Mouse (Mus musculus): ENCODE measurements around the gene Cdc27. TPM values are rescaled to one million over a fixed set of nuclear protein-coding genes. Genes with fewer than 3 reads are reported as not detected.
"Not testable (repeated sequence)": the region's sequence is repeated elsewhere in the genome, so short reads cannot be mapped to it uniquely, and the experiment has no call there.

The Cdc27 gene
- polyA plus RNA-seq, 1 experiment from 2014 or later: 33.7 TPM

DNA sequence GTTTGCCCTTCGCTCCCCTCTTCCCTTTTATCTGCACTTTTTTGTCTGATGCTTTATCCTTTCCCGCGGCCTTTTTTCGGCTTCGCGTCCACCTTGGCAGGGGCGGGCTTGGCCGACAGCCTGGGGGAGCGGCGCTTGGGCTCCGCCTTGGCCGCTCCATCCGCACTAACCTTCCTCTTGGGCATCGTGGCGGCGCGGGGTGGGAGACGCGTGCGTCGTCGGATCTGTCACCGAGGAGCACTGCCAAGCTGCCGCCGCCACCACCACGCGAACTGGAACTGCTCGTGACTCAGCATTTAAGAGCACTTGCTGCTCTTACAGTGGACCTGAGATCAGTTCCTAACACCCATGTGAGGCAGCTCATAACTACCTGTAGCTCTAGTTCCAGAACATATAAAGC is 21.0 kb upstream of the Cdc27 start:
- peak; percentile 31 for DNase-seq (ENCODE audit: low spot score)

GRCm38 (mm10) chr11:104570515-104570914 is 20.1 kb upstream of the Cdc27 start:
- DNase-seq (ENCODE audit: low spot score): not testable (repeated sequence)

GRCm38 (mm10) chr11:104568326-104568725 is 17.9 kb upstream of the Cdc27 start:
- DNase-seq (ENCODE audit: low spot score): no peak

- DNase-seq (ENCODE audit: low spot score): no peak
Observed at GRCm38 (mm10) chr11:104567736-104568135, 17.3 kb upstream of the Cdc27 start.

DNA sequence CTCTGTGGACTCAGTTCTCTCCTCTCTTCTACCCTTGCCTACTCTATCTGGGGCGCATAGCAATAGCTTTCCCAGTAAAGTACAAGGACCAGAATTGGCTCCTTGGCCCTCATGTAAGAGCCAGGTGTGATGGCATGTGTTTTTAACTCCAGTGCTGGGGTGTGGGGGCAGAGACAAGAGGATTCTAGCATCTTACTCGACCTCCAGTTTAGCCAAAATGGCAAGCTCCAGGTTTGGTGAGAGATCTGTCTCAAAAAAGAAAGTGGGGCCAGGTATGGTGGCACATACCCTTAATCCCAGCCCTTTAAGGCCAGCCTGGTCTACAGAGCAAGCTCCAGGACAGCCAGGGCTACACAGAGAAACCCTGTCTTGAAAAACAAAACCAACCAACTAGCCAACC is 16.4 kb upstream of the Cdc27 start:
- DNase-seq (ENCODE audit: low spot score): no peak

- no peak for DNase-seq (ENCODE audit: low spot score)
Observed at GRCm38 (mm10) chr11:104566097-104566496, 15.7 kb upstream of the Cdc27 start.

- no peak for DNase-seq (ENCODE audit: low spot score)
Observed at GRCm38 (mm10) chr11:104565172-104565571, 14.8 kb upstream of the Cdc27 start.

DNA sequence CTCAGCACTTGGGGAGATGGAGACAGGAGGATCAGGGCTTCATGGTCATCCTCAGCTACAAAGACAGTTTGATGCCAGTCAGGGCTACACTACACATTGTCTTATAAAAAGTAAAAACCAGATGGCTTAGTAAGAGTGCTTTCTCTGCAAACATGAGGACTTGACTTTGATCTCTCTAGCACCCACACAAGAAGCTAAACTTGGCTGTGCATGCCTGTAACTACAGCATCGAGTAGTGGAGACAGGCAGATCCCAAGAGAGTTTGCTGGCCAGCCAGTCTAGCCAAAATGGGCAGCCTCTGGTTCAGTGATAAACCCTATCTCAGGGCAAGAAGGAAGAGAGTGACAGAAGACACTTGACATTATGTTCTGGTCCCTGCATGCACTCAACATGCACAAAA is 13.1 kb upstream of the Cdc27 start:
- DNase-seq (ENCODE audit: low spot score): no peak

GRCm38 (mm10) chr11:104560971-104561370 is 10.6 kb upstream of the Cdc27 start:
- no peak for DNase-seq (ENCODE audit: low spot score)

DNA sequence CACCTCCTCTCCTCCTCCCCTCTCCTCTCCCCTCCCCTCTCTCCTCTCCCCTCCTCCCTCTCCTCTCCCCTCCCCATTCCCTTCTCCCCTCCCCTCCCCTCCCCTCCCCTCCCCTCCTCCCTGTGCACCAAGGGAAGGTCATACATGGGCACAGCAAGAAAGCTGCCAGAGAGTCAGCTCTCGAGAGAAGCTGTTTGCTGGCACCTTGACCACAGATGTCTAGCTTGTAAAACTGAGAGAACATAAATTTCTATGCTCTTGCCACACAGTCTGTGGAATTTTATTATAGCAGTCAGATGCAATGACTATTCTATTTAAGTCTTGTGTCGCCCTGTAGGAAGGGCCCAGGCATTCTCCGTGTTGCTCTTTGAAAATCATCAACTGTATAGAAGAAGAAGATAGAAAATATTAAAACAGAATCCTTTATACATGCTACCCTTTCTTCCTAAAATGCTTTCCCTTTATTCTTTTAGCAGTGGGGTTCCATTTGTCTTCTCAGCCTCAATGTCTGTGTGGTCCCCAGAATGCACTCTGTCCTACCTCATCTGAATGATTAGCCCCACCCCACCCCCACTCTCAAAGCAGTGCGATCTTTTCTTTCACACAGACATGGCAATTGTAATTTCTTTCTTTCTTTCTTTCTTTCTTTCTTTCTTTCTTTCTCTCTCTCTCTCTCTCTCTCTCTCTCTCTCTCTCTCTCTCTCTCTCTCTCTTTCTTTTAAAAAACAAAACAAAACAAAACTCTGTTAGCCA is 8.4 kb upstream of the Cdc27 start:
- DNase-seq (ENCODE audit: low spot score): no peak

GRCm38 (mm10) chr11:104558065-104558464 is 7.6 kb upstream of the Cdc27 start:
- DNase-seq (ENCODE audit: low spot score): no peak

DNA sequence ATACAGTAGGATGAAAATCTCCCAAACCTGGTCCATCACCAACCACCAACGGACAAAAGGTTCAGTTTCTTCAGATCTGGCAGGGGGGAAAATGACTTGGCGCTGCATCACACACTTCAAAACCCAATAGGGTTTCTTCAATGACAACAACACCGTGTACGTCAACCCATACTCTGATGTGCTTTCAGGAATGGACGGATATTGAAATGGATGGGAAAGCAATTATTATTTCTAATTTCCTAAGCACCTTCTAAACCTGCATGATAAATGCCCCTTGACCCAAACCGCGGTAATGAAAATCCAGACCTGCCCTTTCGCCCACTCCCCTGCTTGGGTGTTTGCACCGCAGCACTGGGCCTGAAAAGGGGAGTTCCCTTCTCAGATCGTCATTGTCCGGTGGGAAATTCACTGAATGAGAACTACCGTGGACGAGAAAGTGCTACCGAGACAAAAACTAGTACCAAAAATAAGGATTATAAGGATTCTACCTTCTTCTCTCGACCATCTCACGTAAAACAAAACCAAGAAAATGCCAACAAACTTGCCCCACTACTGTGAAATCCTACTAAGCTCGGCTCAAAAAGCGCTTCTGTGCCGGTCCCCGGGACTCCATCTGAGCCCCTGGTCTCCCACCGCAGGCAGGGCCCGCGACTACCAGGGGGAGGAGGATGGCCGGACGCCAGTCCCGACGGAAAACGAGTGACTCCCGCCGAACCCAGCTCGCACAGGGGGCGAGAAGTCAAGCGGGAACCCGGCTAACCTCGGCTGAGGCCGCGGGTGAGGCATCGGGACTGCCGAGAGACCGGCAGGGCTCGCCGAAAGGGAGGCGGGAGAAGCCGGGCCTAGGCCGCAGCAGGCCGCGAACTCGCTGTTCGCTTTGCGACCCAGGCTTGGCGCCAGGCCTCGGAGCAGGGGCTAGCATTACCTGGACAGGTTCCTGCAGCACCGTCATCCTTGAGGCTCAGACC is 698 bp downstream of the Cdc27 start:
- peak; percentile 42 for DNase-seq (ENCODE audit: low spot score)

DNA sequence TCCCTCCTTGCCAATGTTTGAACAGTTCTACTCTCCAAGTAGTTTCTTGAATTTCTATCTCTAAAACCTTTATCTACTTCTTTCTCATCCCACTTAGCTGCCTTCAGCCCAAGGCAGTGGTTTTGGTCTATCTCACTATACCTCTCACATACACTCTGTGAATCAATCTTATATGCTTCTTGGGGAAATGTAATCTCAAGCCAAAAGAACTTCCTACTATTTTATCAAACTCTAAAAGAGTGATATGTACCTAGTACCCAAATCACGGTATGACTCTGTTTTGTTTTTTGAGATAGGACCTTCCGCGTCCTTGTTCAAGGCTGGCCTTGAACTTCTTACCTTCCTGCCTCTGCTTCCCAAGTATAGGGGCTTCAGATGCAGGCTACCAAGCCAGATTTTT is 2.9 kb downstream of the Cdc27 start:
- no peak for DNase-seq (ENCODE audit: low spot score)

DNA sequence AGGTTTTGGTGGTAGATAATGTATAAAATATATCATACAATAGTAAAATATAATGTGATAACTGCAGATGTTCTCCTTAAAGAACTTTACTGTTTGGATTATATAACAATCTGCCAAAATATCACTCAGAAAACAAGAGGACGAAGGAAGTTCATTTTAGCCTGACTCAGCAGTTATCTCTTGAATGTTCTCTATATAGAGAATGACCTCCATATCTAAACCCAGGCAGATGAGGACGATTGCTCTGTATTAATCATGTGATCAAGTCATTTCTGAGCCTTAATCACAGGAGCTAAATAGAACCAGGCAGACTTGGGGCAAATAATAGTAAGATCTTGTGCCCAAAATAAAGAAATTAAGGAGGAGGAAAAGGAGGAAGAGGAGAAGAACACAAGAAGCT is 5.9 kb downstream of the Cdc27 start:
- DNase-seq (ENCODE audit: low spot score): no peak

DNA sequence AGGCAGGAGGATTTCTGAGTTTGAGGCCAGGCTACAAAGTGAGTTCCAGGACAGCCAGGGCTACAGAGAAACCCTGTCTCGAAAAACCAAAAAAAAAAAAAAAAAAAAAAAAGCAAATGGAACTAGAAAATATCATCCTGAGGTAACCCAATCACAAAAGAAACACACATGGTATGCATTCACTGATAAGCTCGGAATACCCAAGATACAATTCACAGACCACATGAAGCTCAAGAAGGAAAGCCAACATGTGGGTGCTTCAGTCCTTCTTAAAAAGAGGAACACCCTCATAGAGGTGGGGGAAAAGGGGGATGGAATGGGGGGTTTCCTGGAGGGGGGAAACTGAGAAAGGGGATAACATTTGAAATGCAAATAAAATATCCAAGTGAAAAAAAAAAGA is 7.1 kb downstream of the Cdc27 start:
- DNase-seq (ENCODE audit: low spot score): not testable (repeated sequence)

GRCm38 (mm10) chr11:104539811-104540210 is 10.6 kb downstream of the Cdc27 start:
- no peak for DNase-seq (ENCODE audit: low spot score)

DNA sequence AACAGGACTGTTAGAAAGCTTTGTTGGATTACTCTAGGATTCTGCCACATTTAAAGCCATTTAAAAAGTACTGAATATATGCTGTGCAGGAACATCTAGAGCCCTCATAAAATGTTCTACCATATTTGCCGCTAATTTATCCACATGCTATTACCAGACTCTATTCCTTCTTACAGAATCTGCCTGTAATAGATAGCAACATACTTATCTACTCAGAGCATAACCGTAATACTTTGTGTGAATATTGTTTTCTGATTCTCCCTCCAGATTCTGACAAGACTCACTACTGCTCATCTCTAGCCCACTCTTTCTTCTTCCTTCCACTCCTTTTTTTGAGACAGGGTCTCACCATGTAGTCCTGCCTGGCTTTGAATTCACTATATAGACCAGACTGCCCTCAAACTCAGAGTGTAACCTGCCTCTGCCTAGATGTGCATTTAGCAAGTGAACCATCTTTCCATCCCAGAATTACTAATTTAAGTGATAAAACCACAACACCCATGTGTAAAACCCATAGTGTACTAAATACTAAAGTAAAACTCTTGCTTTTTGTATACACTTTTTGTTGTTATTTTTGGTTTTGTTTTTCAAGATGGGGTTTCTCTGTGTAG is 12.4 kb downstream of the Cdc27 start:
- no peak for DNase-seq (ENCODE audit: low spot score)

- DNase-seq (ENCODE audit: low spot score): no peak
Observed at GRCm38 (mm10) chr11:104536843-104537242, 13.6 kb downstream of the Cdc27 start.

GRCm38 (mm10) chr11:104525935-104526334 is 24.5 kb downstream of the Cdc27 start:
- DNase-seq (ENCODE audit: low spot score): no peak

DNA sequence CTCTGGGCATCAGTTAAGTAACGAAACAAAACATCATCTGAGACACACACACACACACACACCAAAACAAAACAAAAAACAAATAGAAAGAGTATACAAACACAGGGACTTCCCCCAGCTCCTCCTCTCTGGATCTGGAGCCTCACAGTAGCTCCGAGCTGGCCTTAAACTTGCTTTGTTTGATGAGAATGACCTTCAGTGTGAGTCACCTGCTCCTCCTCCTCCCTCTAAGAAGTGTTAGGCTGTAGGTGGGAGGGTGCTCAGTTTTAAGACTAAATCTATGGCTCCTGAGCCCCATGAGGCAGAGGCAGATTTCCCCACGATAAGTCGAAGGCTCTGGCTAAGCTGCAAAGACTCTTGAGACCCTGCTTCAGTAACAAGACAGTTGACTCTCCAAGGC is 38.0 kb downstream of the Cdc27 start:
- DNase-seq (ENCODE audit: low spot score): no peak

GRCm38 (mm10) chr11:104510606-104511005 is 39.8 kb downstream of the Cdc27 start:
- DNase-seq (ENCODE audit: low spot score): peak; percentile 43

DNA sequence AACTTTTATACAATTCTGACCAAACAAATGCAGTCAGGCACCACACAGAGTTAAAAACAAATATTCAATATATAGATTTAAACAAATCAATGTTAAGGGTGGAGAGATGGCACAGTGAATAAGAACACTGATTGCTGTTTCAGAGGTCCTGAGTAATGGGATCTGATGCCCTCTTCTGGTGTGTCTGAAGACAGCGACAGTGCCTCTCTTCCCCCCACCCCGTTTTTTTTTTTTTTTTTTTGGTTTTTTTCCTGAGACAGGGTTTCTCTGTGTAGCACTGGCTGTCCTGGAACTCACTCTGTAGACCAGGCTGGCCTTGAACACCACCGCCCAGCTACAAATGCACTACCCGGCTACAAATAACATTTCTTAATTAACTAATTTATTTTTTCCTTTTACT is 42.0 kb downstream of the Cdc27 start:
- DNase-seq (ENCODE audit: low spot score): no peak
